Mouse (Mus musculus): ENCODE results near the gene Pced1b.
A peak's percentile ranks its signal among the peaks of the same experiment; 100 is the strongest.
"Not testable (repeated sequence)": the region's sequence is repeated elsewhere in the genome, so short reads cannot be mapped to it uniquely, and the experiment has no call there.

Gene Pced1b

DNA sequence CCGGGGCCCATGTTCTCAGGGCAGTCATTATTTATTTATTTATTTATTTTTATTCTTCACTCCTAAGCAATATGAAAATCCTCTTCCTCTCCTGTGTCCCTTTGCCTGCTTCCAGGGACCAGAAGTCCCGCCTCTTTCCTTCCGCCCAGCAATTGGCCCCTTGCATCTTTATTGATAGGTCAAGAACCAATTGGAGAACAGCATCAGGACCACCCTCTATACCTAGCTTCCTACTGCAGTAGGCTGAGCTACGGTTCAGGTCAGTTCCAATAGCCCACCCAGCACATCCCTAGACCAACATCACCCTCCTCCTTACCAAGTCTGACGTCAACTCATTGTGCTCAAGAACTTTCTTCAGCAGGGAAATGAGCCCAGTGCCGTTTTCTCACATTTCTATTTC lies 99.0 kb downstream of the Pced1b start:
- no peak for DNase-seq

DNA sequence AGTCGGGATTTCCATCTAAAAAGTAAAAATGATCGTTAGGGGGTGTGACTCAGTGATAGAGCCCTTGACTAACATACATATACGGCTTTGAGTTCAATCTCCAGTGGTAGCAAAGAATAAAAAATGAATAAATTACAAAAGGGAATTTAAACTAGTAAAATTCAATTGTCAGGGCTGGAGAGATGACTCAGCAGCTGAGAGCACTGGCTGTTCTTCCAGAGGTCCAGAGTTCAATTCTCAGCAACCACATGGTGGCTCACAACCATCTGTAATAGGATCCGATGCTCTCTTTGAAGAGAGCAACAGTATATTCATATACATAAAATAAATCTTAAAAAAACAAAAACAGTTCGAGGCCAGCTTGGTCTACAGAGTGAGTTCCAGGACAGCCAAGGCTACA lies 99.5 kb downstream of the Pced1b start:
- DNase-seq: no peak

DNA sequence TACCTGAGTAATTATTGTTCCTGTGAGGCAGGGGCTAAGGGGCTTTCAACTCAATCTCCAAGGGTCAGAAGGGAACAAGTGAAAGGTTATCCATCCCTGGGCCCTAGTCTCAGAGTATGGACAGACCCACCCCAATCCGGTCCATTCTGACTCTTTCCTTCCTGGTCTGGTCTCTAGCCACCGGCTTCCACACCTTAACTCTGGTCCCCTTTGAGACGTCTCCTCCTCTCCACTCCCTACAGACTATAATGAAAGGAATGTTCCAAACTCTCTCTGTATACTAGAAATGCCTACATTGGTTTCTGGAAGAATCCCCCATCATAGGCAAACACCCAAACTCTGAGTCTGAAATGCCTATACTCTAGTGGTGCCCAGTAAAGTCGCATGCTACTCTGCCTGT lies 100.0 kb downstream of the Pced1b start:
- DNase-seq: no peak

DNA sequence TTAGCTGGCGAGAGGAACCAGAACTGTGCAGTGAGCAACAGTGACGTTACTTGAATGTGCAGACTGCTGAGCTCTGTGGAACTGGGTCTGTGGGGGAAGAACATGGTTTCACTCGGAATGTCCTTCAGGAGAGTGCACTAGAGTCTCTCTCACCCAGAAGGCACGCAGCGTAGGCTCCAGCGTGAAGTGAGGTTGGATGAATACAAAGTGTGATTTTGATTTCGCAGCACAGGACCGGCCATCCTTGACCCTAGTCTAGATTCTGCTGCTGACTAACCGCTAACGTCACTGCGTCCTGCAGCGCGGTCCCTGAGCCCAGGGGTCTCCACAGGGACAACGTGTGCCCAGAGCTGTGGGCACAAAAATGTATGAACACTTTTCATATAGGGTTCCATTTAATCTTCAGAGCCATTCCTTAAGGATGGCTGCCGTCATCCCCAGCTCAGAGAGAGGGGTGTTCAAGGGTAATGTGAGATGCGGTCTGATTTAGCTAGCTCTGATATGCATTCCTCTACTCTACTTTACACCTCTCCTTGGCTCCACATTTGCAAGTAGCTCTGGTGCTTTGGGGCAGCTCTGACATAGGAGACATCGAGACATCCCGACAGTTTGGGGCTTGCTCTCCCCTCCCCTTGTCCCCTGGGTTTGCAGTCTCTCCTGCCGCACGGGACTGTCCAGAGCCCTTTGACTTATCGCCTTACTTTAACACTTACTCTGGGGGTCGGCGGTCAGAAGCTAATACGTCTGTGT lies 101.8 kb downstream of the Pced1b start:
- no peak for DNase-seq

DNA sequence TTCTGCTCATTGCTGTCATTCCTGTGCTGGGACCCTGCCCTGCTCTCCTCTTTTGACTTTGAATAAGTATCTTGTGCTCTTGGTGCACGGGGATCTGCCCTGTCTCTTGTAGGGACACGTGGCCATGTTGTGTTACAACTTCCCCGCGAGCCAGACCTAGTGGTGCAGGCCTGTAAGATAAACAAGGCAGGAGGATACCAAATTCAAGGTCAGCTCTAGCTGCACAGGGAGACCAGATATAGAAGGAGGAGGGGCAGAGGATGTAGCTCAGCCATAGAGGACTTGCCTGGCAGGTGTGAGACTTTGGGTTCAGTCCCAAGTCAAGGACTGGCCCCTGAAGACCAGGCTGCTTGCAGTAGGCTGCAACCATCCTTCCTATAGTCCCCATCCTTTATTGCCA lies 103.6 kb downstream of the Pced1b start:
- no peak for DNase-seq

DNA sequence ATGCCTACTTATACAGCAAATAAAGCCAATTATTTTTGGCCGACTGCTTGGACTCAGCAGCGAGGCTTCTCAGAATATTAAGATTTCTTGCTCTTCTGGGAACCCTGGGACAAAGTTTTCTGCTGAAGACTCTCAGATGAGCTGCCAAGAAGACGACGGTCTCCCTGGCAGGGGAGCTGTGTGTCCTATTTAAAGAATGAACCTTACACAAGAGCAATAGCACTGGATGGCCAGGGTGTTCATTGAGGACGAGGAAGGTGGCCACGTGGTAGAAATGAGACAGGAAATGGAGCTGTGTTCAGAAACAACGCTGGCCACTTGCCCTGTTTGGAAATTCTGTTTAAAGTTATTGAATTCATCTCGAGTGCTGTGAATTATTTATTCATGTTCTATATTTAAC lies 104.1 kb downstream of the Pced1b start:
- DNase-seq: peak in 1 of 2 experiments; percentile 7

DNA sequence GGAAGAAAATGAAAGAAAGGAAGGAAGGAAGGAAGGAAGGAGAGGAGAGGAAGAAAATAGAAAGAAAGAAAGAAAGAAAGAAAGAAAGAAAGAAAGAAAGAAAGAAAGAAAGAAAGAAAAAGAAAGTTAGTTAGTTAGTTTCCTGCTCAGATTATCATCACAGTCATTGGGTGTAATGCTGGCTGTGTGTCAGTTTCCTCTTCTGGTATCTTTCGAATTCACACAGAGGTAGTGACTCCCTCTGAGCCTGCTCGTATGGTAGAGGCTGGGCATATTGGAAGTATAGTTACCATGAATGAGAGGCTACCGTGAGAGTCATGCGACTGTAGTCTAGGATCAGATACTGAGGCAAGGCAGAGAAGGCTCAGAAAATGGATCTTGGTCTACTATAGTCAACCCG lies 104.8 kb downstream of the Pced1b start:
- DNase-seq: no peak

DNA sequence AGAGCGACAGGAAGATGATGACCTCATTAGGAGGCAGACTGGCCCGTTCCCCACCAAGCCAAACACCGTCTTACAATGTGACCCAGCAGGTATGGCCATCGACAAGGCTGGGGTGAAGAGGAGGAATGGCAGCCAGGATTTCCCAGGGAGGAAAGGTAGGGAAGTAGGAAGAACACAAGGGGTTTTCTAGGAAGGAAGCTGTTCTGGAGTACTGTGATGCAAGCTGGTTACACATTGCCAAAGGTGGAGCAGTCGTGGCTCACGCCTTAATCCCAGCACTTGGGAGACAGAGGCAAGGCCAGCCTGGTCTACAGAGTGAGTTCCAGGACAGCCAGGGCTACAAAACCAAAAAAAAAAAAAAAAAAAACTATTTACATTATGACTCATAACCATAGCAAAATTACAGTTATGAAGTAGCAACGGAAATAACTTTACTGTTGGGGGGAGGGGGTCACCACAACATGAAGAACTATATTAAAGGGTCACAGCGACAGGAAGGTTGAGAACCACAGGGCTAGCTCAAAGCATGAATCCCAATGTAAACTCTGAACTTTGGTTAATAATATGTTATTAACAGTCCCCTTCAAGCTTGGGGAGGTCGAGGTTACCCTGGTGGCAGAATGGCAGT lies 108.9 kb downstream of the Pced1b start:
- no peak for DNase-seq

DNA sequence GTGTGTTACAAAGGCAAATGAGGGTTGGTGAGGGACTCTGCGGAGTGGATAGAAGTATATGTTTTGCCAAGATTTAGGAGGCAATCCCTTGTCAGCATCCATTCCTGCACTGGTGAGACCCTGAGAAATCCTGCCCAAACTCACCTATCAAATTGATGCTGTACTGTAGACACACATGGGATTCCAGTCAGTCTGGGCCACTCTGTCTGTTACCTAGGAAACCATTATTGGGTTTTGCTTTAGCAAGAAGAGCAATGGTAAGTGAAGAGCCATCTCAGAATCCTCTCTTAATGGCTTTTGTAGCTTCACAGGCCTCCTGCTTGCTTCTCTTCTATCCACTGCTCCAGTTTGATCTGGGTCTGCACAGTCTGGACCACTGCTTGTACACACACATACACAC lies 110.1 kb downstream of the Pced1b start:
- no peak for DNase-seq

DNA sequence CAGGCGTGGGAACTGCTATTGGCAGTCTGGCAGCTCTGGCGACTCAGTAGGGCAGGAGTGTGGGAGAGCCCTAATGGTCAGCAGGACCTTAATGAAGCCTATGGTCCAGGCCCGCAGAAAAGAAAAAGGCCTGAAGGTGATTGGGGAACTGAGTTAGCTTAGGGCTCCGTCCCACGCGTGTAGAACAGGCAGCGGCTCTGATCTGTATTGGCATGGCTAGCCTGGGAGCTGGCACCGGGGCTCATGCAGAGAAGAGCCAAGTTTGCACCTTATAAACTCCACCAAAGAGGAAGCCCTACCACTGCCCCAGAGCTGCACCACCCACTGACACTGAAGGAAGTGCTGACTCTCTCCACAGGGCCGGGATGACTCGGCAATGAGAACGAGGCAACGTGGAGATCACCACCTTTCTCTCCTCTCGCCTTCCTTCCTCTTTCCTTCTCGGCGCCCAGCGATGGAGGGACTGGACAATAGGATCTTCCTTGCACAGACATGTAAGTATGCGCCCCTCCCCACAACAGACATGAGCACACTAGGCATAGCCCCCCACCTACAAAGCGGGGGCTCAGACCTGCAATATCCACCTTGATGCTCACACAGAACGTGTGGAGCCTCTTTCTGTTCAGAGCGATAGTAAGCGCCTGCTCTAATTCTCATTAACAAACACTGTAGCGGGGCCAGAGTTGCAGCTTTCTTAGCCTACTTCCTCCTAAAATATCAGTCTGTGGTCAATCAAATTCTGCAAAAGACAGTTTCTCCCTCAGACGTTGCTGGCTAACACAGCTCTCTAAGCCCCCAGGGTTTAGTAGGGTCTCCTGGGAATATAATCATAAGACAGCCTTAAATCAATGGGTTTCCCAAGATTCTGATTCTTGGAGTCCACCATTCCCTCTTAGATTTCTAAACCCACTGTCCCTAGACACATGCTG lies 114.2 kb downstream of the Pced1b start:
- no peak for DNase-seq

DNA sequence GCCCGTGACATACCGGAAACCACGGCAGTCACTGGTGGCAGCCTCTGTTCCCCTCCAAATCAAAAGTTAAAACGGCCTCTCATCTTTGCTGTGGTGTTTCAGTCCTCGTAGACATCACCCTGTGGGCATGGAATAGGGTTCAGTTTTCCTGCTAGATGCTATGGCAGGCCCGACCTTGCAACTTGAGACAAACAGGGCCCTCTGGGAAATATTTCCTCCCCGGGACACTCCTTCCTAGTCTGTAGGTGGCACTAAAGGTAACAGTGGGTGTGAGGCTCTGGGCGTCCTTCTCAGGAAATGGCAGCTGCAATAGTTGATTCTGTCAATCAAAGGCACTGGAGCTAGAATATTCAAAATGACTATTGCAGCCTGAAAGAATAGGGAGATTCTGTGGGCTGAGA lies 114.9 kb downstream of the Pced1b start:
- DNase-seq: no peak

DNA sequence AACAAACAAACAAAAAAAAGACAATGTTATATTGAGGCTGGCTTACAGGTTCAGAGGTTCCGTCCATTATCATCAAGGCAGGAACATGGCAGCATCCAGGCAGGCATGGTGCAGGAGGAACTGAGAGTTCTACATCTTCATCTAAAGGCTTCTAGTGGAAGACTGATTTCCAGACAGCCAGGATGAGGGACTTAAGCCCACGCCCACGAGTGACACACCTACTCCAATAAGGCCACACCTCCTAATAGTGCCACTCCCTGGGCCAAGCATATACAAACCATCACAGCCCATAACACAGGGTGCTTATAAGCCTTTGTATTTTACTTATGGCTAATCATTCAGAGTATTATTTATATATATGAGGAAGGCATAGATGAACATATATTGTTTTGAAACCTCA lies 117.4 kb downstream of the Pced1b start:
- DNase-seq: not testable (repeated sequence)

DNA sequence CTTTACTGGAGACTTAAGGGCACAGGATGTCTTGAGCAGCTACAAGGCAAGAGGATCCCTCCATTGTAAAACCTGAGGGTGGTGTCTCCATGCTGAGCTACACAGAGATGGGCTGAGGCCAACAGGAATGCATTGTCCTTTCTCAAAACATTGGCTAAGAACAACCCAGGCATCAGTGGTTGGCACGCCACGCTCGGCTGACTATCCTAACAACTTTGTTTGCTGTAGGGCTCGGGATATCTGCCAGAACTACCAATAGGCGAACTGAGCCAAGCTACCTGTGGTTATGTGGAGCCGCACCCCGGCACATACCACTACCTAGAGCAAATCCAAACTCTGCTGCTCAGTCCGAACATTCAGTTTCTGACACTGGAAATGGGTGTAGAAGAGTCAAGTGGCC lies 118.1 kb downstream of the Pced1b start:
- no peak for DNase-seq

DNA sequence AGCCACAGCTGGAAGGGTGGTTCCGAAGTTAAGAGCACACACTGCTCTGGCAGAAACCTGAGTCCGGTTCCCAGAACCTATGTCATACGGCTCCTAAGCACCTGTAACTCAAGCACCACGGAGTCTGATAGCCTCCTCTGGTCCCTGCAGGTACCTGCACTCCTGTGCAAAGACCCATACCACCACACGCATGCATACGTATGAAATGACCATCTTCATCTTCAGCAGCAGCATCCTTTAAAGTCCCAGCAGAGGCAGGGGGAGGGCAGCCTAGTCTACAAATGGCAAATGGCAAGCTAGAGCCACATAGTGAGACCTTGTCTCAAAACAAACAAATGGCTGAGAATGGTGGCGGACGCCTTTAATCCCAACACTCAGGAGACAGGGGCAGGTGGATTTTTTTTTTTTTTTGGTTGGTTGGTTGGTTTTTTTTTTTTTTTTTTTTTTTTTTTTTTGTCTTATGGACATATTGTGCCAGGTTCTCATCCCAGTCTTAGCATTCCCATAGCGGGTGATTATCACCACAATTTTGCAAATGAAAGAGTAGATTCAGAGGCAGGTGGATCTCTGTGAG lies 121.2 kb downstream of the Pced1b start:
- DNase-seq: no peak

DNA sequence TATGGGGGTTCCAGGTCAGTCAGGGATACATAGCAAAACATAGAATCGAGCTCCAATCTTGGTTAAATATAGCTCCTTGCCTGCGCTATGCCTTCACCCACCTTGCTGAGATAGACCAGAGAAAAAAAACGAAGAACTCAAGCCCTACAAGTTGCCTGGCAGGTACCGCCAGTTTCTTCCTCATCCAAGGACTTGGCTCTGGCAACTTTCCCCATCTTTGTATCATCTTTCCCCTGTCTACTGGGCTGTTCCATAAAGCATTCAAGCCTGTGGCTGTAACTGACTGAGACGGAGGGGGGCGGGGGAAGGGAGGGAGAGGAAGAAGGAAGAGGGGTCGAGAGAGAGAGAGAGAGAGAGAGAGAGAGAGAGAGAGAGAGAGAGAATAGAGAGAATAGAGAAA lies 121.7 kb downstream of the Pced1b start:
- no peak for DNase-seq

DNA sequence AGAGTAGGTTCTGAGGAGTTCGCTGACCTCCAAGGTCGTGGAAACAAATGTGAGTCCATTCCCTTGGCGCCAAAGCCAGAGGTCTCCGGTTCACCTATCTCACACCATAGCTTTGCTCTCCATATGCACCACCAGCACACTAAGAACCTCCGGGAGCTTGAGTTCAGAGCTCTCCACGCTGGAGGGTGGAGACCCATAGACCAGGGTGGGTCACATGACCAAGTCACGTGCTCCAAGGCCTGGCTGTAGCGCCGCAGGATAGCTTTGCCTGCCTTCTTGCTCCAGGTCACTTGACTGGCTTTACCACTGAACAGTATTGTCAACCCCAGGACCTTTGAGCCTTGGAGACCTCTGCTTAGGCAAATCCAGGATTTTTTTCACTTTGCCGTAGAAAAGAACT lies 122.2 kb downstream of the Pced1b start:
- no peak for DNase-seq

DNA sequence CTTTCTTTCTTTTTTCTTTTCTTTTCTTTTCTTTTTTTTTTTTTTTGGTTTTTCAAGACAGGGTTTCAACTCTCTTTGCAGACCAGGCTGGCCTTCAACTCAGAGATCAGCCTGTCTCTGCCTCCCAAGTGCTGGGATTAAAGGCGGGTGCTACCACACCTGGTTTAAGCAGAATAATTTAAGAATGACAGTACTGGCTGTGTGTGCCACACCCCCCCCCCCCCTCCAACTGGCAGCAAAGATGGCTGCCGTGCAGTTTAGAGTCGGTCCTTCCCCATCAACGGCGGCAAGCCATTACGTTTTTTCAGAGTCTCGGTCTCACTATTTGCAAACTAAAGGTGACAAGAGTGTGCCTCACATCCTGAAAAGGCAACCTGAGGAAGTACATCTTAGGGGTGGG lies 124.0 kb downstream of the Pced1b start:
- DNase-seq: no peak

DNA sequence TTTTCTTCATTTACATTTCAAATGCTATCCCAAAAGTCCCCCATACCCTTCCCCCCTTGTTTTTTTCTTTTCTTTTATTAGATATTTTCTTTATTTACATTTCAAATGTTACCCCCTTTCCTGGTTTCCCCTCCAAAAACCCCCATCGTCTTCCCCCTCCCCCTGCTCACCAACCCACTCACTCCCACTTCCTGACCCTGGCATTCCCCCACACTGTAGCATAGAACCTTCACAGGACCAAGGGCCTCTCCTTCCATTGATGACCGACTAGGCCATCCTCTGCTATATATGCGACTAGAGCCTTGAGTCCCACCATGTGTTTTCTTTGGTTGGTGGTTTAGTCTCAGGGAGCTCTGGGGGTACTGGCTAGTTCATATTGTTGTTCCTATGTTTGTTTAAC lies 125.1 kb downstream of the Pced1b start:
- DNase-seq: not testable (repeated sequence)

DNA sequence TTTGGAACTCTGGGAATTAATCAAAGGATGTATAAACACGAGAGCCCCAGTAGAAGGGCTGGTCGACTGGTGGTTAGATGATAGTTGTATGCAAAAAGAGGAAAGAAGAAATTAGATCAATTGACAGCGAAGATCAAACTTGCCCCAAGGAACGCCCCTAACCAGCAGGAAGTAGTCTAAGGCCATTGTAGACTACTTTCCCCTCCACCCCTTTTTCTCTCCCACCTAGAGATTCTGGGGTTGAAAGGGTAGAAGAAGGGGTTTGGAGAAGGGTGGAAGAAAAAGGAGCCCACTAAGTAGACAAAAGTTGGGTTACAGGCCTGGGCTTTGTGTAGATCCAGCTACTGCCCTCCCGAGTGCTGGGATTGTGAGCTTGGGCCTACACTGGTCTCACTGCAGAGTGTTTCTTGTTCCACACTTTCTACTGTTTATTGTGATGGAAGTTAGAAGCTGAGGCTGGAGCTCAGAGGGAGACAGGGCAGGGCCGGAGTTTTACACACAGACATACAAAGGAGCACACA lies 125.8 kb downstream of the Pced1b start:
- DNase-seq: no peak

DNA sequence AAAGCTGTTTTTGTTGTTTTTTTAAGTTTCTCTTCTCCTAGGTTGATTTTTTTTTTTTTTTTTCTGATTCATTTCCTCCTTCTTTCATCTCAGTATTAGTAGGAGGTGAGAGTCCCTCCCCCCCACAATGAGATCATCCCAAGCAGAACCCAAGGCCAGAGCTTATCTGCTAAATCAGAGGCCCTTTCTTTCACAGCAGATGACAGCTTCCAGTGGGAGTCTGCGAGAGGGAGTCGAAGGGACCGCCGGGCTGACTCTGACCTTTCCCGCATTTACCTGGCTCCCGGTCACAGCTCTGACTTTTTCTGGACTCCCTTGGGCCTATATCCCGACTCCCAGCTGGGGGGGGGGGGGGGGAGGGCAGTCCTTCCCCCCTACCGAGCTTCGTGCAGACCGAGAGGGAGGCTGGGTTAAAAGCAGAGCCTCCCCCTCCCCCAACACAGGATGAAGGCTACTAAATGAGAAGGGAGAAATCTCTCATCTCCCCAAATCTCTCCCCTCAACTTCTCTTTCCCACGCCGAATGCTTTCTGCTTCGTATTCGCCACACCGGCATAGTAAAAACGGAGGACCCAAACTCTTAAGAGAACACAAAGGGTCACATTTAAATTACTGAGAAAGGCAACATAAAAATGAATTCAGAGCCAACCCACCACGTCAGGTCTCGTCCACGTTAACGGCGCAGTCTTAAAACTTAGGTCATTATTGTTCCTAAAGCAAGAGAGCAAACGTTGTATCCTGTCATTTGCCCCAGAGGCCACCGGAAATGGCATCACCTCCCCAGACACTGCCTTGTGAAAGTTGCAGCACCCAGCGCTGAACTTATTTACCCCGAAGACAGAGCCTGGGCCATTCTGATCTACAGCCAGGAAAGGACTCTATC lies 126.5 kb downstream of the Pced1b start:
- no peak for DNase-seq

DNA sequence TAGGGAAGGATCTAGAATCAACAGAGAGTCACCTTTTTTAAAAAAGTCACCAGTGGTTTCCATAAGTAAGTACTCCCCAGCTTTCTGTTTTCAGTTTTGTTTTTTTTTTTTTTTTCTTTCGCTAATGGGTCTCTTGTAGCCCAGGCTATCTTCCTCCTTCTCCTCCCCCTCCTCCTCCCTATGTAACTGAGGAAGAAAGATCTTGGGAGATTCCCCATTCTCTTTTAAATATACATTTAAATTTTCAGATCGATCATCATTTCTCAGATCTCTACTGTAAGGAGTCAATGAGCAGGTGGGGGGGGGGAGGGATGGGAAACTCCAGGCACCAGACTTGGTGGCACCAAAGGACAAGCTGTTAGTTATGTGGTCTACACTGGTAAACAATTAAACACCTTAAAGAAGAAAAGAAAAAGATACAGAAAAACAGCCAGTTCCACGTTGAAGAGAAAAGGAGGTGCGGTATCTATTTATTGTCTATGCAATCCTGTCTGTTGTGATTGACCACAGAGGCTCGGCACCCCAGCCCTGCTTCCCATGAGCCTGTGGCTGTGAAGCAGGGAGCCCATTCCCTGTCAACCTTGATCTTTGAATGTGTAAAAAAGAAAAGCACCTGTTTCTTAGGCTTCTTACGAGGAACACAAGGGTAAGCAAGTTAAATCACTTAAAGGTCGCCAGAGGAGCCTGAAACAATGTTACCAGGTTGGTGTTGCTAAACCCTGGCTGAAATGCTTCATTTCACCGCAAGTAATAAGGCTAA lies 127.4 kb downstream of the Pced1b start:
- DNase-seq: no peak
